16 mouse cellular contexts compared by ENCODE assay signal in genomic region chr14:122784701-122785100, GRCm38 (mm10).
"Had no signal": no experiment of that assay in that cellular context is flagged by ENCODE, and none has a peak within 500 bp of the region (broad histone marks: within the 10 kb centered on the region; RNA-seq: fewer than 3 reads in every experiment).

No protein-coding gene starts in this region.

- DNase-seq: retina, postnatal 1 day; right cerebral cortex, adult 18-20 months; right cerebral cortex, postnatal 14 days; right cerebral cortex, postnatal 25 days; right cerebral cortex, postnatal 4 days; spleen, adult 18-20 months; thymus, adult 18-20 months; thymus, adult 2 months; thymus, postnatal 14 days; thymus, postnatal 25 days; thymus, postnatal 36 days; thymus, postnatal 4 days had no signal

- H3K4me1 ChIP-seq: neural tube, embryonic 13.5 days; neural tube, embryonic 15.5 days; stomach, embryonic 15.5 days had no signal

- H3K4me3 ChIP-seq: neural tube, embryonic 13.5 days; neural tube, embryonic 15.5 days; stomach, embryonic 15.5 days had no signal

- H3K27ac ChIP-seq: neural tube, embryonic 13.5 days; neural tube, embryonic 15.5 days; stomach, embryonic 15.5 days; stomach, postnatal 0 days had no signal

- H3K27me3 ChIP-seq: neural tube, embryonic 13.5 days; neural tube, embryonic 15.5 days; stomach, embryonic 15.5 days had no signal
